Mouse (Mus musculus): ENCODE measurements around the gene Rnf220. TPM values are rescaled to one million over a fixed set of nuclear protein-coding genes. Genes with fewer than 3 reads are reported as not detected.

The Rnf220 gene
- total and polyA plus RNA-seq, 2 experiments = 13.3 to 31.0 TPM

GRCm38 (mm10) chr4:117379803-117380557 is 116.9 kb downstream of the Rnf220 start:
- Histone ChIP-seq H3K4me3 (ENCODE audit: insufficient read depth, low read depth, low read length) (no peak overlapping the region), H3K79me2 (ENCODE audit: control insufficient read depth, insufficient read depth, low read length) (no peaks in the 10 kb centered on the region), H3K27me3 (ENCODE audit: control insufficient read depth, insufficient read depth, low read length) (no peaks in the 10 kb centered on the region), H3K9ac (ENCODE audit: low read depth, low read length) (no peak overlapping the region), H3K36me3 (ENCODE audit: control insufficient read depth, insufficient read depth, low read length) (no peaks in the 10 kb centered on the region), H3K4me1 (ENCODE audit: control insufficient read depth, insufficient read depth, low read length) (no peaks in the 10 kb centered on the region), H3K27ac (replicated peaks; ENCODE audit: insufficient read depth, low read depth, low read length) (no peak overlapping the region)
- WGBS = 75% methylated on average over 14 of the region's 14 CpGs
- no peak for DNase-seq (ENCODE audit: extremely low read depth, low read depth, low spot score)
- TF ChIP-seq POLR2A (IDR thresholded peaks at IDR 0.05; ENCODE audit: extremely low read depth, insufficient read depth, low read length) (no peak), CTCF (IDR thresholded peaks at IDR 0.05; ENCODE audit: low read depth, low read length) (no peak)

- H3K27me3 ChIP-seq (ENCODE audit: control insufficient read depth, insufficient read depth, low read length) = no peaks in the 10 kb centered on the region
- H3K36me3 ChIP-seq (ENCODE audit: control insufficient read depth, insufficient read depth, low read length) = no peaks in the 10 kb centered on the region
- H3K4me3 ChIP-seq (ENCODE audit: insufficient read depth, low read depth, low read length) = no peak overlapping the region
- WGBS = 56% methylated on average over 10 of the region's 10 CpGs
- no peaks in the 10 kb centered on the region for H3K4me1 ChIP-seq (ENCODE audit: control insufficient read depth, insufficient read depth, low read length)
- H3K27ac ChIP-seq (replicated peaks; ENCODE audit: insufficient read depth, low read depth, low read length) = no peak overlapping the region
- DNase-seq (ENCODE audit: extremely low read depth, low read depth, low spot score) = no peak
- no peak overlapping the region for H3K9ac ChIP-seq (ENCODE audit: low read depth, low read length)
- H3K79me2 ChIP-seq (ENCODE audit: control insufficient read depth, insufficient read depth, low read length) = no peaks in the 10 kb centered on the region
- TF ChIP-seq POLR2A (IDR thresholded peaks at IDR 0.05; ENCODE audit: extremely low read depth, insufficient read depth, low read length) (no peak), CTCF (IDR thresholded peaks at IDR 0.05; ENCODE audit: low read depth, low read length) (no peak)
These were observed 122.7 kb downstream of the Rnf220 start for GRCm38 (mm10) chr4:117374078-117374540.

- Histone ChIP-seq H3K36me3 (ENCODE audit: control insufficient read depth, insufficient read depth, low read length) (no peaks in the 10 kb centered on the region), H3K79me2 (ENCODE audit: control insufficient read depth, insufficient read depth, low read length) (no peaks in the 10 kb centered on the region), H3K27ac (replicated peaks; ENCODE audit: insufficient read depth, low read depth, low read length) (no peak overlapping the region), H3K4me1 (ENCODE audit: control insufficient read depth, insufficient read depth, low read length) (no peaks in the 10 kb centered on the region), H3K4me3 (ENCODE audit: insufficient read depth, low read depth, low read length) (no peak overlapping the region), H3K27me3 (ENCODE audit: control insufficient read depth, insufficient read depth, low read length) (no peaks in the 10 kb centered on the region), H3K9ac (ENCODE audit: low read depth, low read length) (no peak overlapping the region)
- 48% methylated on average over 15 of the region's 16 CpGs for WGBS
- TF ChIP-seq POLR2A (IDR thresholded peaks at IDR 0.05; ENCODE audit: extremely low read depth, insufficient read depth, low read length) (no peak), CTCF (IDR thresholded peaks at IDR 0.05; ENCODE audit: low read depth, low read length) (no peak)
- DNase-seq (ENCODE audit: extremely low read depth, low read depth, low spot score) = no peak
These were observed 123.4 kb downstream of the Rnf220 start for GRCm38 (mm10) chr4:117373324-117374077.

GRCm38 (mm10) chr4:117371896-117372295 is 125.0 kb downstream of the Rnf220 start:
- Histone ChIP-seq H3K4me1 (ENCODE audit: control insufficient read depth, insufficient read depth, low read length) (no peaks in the 10 kb centered on the region), H3K4me3 (ENCODE audit: insufficient read depth, low read depth, low read length) (no peak overlapping the region), H3K36me3 (ENCODE audit: control insufficient read depth, insufficient read depth, low read length) (no peaks in the 10 kb centered on the region), H3K27me3 (ENCODE audit: control insufficient read depth, insufficient read depth, low read length) (no peaks in the 10 kb centered on the region), H3K27ac (replicated peaks; ENCODE audit: insufficient read depth, low read depth, low read length) (no peak overlapping the region), H3K9ac (ENCODE audit: low read depth, low read length) (no peak overlapping the region), H3K79me2 (ENCODE audit: control insufficient read depth, insufficient read depth, low read length) (no peaks in the 10 kb centered on the region)
- 35% methylated on average over 2 of the region's 2 CpGs for WGBS
- no peak for TF ChIP-seq CTCF (IDR thresholded peaks at IDR 0.05; ENCODE audit: low read depth, low read length)
- TF ChIP-seq POLR2A (IDR thresholded peaks at IDR 0.05; ENCODE audit: extremely low read depth, insufficient read depth, low read length) = no peak
- peak; percentile 60 for DNase-seq (ENCODE audit: extremely low read depth, low read depth, low spot score)

- DNase-seq (ENCODE audit: extremely low read depth, low read depth, low spot score) = no peak
- WGBS = 83% methylated on average over 5 of the region's 5 CpGs
These were observed 126.5 kb downstream of the Rnf220 start for GRCm38 (mm10) chr4:117370354-117370753.

GRCm38 (mm10) chr4:117369571-117369970 is 127.3 kb downstream of the Rnf220 start:
- DNase-seq (ENCODE audit: extremely low read depth, low read depth, low spot score) = no peak
- 68% methylated on average over 3 of the region's 3 CpGs for whole genome bisulfite sequencing
- Histone ChIP-seq H3K4me3 (ENCODE audit: insufficient read depth, low read depth, low read length) (no peak overlapping the region), H3K36me3 (ENCODE audit: control insufficient read depth, insufficient read depth, low read length) (no peaks in the 10 kb centered on the region), H3K79me2 (ENCODE audit: control insufficient read depth, insufficient read depth, low read length) (no peaks in the 10 kb centered on the region), H3K4me1 (ENCODE audit: control insufficient read depth, insufficient read depth, low read length) (no peaks in the 10 kb centered on the region), H3K9ac (ENCODE audit: low read depth, low read length) (no peak overlapping the region), H3K27ac (replicated peaks; ENCODE audit: insufficient read depth, low read depth, low read length) (no peak overlapping the region), H3K27me3 (ENCODE audit: control insufficient read depth, insufficient read depth, low read length) (no peaks in the 10 kb centered on the region)
- no peak for TF ChIP-seq POLR2A (IDR thresholded peaks at IDR 0.05; ENCODE audit: extremely low read depth, insufficient read depth, low read length)

More at GRCm38 (mm10) chr4:117370354-117370753, 126.5 kb downstream of the Rnf220 start:
- H3K79me2 ChIP-seq (ENCODE audit: control insufficient read depth, insufficient read depth, low read length) = no peaks in the 10 kb centered on the region
- H3K9ac ChIP-seq (ENCODE audit: low read depth, low read length) = no peak overlapping the region
- H3K36me3 ChIP-seq (ENCODE audit: control insufficient read depth, insufficient read depth, low read length) = no peaks in the 10 kb centered on the region
- no peak for TF ChIP-seq CTCF (IDR thresholded peaks at IDR 0.05; ENCODE audit: low read depth, low read length)
- no peaks in the 10 kb centered on the region for H3K27me3 ChIP-seq (ENCODE audit: control insufficient read depth, insufficient read depth, low read length)
- H3K27ac ChIP-seq (replicated peaks; ENCODE audit: insufficient read depth, low read depth, low read length) = no peak overlapping the region
- H3K4me1 ChIP-seq (ENCODE audit: control insufficient read depth, insufficient read depth, low read length) = no peaks in the 10 kb centered on the region
- no peak overlapping the region for H3K4me3 ChIP-seq (ENCODE audit: insufficient read depth, low read depth, low read length)

Measured in liver, adult 2 months (tissue).